Mouse (Mus musculus) layer of hippocampus, adult 2 months (tissue): ENCODE measurements around the gene Pygm. TPM values are rescaled to one million over a fixed set of nuclear protein-coding genes. Genes with fewer than 3 reads are reported as not detected.
A peak's percentile ranks its signal among the peaks of the same experiment; 100 is the strongest.

Source experiments
- DNase-seq, 2 experiments: peaks; one replicate each; pipeline ENCODE4 v3.0.0; 2022; ENCODE audit warnings: low spot score in 2 of 2
- H3K27ac ChIP-seq: fragments of 200-600 bp; 2 replicates; pipeline ENCODE4 v1.8.1; 2022
- H3K4me3 ChIP-seq: fragments of 200-600 bp; 2 replicates; pipeline ENCODE4 v1.8.1; 2022; ENCODE audit warnings: mild to moderate bottlenecking
- CTCF ChIP-seq: fragments of 200-600 bp; conservative IDR thresholded peaks from 2 replicates; pipeline ENCODE4 v1.8.1; 2022; ENCODE audit warnings: antibody characterized with exemption, mild to moderate bottlenecking, moderate library complexity
- total RNA-seq, 2 experiments: library from RNA; stranded (reverse); gene quantifications; 2 replicates each; pipeline ENCODE4 v1.2.3; 2021

Gene Pygm
- total RNA-seq, 2 experiments from 2014 or later = 13.0 to 18.8 TPM

DNA sequence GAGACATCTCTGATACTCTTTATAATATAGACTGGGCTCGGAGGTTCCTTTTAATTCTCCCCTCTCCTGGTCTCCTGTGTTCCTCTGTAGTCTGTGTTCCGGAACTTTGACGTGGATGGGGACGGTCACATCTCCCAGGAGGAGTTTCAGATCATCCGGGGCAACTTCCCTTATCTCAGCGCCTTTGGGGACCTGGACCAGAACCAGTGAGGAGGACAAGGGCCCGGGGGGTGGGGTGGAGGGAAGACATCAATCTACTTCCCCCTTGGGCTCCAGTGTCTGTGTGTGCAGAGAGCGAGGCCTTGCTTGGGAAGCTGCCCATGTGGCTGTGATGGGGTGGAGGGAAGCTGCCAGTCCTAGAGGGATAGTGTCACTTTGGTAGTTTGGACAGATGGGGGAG lies 24.6 kb downstream of the Pygm start:
- TF ChIP-seq CTCF = no peak
- Histone ChIP-seq H3K27ac (no peak overlapping the region), H3K4me3 (no peak overlapping the region)
- DNase-seq = no peak

DNA sequence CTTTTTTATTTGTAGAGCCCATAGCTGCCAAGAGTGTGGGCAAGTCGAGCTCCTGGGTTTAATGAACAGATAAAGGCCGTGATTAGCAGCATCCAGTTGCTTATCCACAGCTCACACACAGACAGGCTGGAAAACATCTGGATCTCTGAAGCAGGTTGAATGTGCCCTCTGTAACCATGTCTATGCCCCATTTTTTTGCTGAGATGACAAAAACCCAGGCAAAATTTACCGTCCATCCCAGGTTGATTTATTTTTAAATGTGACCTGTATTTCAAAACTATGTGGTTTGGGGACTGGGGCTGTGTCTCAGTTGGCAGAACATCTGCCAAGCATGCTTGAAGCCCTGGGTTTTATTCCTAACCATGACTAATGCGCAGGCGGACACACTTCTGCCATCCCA lies 25.0 kb downstream of the Pygm start:
- TF ChIP-seq CTCF = no peak
- H3K27ac ChIP-seq = no peak overlapping the region
- H3K4me3 ChIP-seq = no peak overlapping the region
- no peak for DNase-seq

DNA sequence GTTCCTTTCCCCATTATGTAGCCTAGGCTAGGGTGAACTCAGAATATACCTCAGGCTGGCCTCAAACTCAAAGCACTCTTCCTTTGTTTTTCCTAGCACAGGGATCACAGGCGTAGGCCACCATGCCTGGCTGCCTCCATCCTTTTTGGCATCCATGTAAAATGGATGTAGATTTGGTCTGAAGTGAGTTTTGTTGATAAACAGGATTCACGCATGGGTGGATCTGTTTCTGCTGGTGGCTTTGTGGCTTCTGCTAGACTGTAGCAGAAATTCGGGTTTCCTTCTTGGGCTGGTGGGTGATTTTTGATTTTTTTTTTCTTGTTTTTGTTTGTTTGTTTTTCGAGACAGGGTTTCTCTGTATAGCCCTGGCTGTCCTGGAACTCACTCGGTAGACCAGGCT lies 25.7 kb downstream of the Pygm start:
- no peak overlapping the region for H3K27ac ChIP-seq
- TF ChIP-seq CTCF = no peak

DNA sequence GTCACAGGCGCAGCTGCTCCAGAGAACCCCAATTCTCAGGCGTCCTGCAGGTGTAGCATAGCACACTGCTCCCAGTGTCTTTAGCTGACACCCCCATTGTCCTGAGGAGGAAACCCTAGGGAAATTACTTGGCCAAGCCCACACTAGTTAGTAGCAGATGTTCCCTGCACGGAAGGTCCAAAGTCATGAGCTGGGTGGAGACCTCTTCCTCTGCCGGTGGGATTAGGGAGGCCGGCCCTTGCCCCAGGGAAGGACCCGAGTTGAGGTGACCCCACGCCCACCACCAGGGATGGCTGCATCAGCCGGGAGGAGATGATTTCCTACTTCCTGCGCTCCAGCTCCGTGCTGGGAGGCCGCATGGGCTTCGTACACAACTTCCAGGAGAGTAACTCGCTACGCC lies 28.6 kb downstream of the Pygm start:
- Histone ChIP-seq H3K27ac (no peak overlapping the region), H3K4me3 (no peak overlapping the region)
- DNase-seq = no peak
- no peak for TF ChIP-seq CTCF

More for the DNA sequence above, 25.7 kb downstream of the Pygm start:
- no peak overlapping the region for H3K4me3 ChIP-seq
- no peak for DNase-seq

DNA sequence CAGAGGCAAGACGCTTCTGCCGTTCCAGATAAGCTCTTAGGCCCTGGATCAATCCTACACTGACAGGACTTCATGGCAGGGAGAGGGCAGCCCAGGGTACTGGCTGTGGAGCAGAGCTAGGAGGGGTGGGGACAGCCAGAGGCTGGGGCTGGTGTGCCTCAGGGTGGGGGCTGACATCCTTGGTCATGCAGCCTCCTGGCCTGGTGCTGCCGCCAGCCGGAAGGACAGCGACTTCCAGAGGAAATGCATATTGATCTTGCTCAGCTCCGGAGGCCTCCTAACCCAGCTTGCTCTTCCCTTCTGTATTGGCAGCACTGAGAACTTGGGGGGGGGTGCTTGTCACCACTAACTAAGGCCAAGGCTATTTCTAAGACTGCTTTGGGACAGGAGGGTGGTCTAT lies 31.3 kb downstream of the Pygm start:
- no peak for TF ChIP-seq CTCF
- Histone ChIP-seq H3K27ac (peak overlapping the region; percentile 36; the same call in 1 of the 2 replicates), H3K4me3 (no peak overlapping the region)
- no peak for DNase-seq

DNA sequence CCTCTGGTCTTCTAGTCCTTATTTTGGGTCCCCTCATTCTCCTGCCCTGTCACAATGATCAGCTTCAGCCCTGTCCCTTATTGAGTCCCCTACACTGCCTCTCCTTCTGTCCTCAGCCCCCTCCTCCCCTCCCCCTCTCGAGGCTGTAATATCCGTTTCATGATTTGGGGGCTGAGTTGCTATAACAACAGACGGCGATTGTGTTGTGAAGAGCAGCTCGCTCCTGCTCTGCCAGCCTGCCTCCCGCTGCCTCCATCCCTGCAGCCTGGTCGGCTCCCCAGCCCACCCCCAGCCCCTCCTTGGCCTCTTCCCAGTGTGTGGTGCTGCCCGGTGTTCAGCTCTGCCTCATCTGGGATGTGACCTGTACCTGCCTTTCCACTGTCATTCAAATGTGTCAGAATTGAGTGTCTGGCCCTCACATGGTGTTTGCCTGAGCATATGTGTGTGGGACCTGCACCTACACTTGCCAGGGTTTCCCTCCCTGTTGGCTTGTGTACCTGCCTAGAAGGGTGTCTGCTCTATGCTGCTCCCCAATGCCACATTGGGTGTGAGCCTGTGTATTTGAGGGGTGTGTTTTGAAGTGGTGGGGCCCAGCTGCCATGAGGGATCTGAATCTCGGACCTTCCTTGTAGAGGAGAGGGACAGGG lies 32.0 kb downstream of the Pygm start:
- peak overlapping the region; percentile 36; the same call in 1 of the 2 replicates for H3K27ac ChIP-seq
- no peak for DNase-seq
- no peak for TF ChIP-seq CTCF

DNA sequence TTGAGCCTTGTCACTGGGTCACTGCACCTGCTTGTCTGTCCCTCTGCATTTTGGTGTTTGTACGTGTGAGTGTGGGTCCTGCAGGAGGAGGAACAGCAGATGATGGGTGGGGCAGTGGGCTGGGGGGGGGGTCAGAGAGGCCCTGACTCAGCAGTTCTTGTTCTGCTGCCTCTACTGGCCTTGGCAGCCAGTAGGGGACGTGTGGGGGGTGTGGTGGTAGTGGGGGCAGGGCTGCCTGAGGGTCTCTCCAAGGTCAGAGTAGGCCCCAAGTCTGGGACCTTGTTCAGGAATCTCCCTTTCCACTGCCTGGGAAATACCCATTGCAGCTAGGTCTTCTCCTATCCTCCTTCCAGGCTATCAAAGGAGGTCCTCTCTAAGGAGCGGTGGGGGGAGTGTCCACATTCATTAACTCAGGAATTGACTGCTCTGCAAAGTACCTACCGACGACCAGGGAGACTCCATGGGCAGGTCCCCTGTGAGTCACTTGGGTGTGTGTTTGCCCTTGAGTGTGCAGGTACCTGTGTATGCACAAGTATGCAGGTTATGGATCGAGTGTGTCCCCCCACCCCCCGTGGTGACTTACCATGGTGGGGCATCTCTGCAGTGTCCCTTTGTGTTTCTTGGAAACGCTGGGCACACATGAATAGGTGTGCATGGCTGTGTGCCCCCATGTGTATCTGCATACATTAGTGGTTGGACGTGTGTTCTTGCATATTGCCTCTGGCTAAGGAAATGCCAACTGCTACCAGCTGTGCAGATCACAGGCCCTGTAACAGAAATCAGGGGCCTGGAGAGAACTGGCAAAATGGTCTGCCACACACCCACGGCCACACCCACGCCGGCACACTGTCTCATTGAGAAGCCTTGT lies 32.9 kb downstream of the Pygm start:
- Histone ChIP-seq H3K27ac (no peak overlapping the region), H3K4me3 (no peak overlapping the region)
- no peak for TF ChIP-seq CTCF
- no peak for DNase-seq

More for the DNA sequence above, 32.0 kb downstream of the Pygm start:
- H3K4me3 ChIP-seq = no peak overlapping the region

DNA sequence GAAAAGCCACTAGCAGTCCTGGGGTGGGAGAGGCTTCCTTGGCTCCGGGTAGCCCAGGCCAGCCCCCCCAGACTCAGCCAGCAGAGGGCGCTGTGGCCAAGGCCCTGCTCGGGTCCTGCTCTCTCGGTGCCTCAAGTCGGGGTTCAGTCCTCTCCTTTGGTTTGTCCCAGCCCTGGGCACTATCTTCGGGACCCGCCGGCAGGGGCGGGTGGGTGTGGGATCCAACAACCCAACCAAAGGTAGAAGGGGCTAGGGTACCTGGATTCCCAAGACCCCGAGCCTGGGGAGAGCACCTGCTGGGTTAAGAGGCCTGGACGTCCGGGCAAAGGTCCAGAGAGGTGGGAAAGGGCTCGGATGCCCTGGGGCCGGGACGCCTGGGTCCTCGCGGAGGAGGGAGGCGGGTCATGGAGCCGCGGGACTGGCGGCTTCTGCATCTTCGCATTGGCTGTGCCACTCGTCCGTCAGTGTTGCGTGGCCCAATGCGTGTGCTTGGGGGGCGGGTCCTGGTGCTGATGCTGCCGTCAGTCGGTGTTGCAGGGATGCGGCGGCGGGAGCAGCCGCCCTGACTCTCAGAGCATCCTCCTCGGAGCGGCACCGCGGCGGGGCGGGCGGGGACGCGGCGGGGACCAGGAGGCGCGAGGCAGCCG lies 34.2 kb downstream of the Pygm start, which contains the start of gene Nrxn2:
Gene Nrxn2, plus strand, starts transcription at position 499 of the 647 bp plus-strand sequence.
- peak; percentile 99 for TF ChIP-seq CTCF
- Histone ChIP-seq H3K27ac (peak within 1 kb of the TSS; percentile 93), H3K4me3 (peak within 1 kb of the TSS; percentile 76)
- peak; percentile 94 for DNase-seq

DNA sequence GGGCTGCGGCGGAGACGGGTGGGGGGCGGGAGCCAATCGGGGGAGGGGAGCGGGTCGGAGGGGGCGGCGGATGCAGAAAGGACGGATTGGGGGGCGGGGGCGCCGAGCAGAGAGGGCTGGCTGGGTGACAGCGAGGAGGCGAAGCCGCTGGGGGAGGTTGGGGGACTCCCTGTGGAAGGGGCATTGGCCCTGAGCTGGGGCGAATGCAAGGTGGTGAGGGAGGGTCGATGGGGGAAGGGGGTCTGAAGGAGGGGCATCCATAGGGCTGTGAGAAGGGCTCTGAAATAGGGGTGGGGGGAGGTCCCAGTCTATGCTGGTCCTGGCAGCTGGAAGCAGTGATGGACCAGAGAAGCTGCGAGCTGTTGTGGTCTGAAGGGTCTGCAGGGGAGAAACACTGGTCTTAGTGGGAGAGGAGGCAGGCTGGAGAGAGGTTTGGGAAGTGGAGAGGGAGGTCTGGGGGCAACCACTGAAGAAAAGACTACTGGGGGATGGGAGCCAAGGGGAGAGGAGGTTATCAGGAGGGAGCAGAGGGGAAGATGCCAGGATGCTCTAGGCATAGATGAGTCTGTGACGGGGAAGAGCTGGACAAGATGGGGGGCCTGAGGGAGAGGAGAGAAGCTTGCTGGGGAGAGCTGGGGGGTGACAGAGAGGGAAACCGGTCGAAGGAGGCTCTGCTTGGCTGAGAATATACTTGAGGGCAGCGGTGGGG lies 34.9 kb downstream of the Pygm start:
- H3K4me3 ChIP-seq = peak overlapping the region; percentile 76
- DNase-seq = no peak
- TF ChIP-seq CTCF = no peak
- peak overlapping the region; percentile 93 for H3K27ac ChIP-seq

DNA sequence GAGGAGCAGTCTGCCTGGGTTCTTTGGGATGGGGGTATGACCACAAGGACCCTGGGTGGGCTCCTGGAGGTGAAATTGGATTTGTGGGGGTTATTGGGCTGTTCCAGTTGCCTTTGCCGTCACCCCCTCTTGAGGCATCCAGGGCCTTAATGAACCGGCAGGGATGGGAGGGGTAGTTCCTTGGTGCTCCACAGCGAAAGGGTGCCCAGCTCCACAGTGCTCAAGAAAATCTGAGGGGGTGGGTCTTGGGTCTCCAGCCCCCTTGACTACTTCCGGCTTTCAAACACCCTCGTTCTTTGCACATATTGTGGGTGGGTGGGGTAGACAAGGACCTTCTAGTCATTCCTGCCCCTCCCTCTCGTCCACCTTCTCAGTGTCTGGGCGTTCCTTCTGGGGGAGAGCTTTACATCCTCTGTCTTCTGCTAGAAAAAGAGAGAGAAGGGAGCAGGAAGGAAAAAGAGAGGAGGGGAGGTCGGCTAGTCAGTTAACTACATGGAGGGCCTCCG lies 35.7 kb downstream of the Pygm start:
- no peak for DNase-seq
- no peak for TF ChIP-seq CTCF
- Histone ChIP-seq H3K27ac (peak overlapping the region; percentile 93), H3K4me3 (peak overlapping the region; percentile 76)

DNA sequence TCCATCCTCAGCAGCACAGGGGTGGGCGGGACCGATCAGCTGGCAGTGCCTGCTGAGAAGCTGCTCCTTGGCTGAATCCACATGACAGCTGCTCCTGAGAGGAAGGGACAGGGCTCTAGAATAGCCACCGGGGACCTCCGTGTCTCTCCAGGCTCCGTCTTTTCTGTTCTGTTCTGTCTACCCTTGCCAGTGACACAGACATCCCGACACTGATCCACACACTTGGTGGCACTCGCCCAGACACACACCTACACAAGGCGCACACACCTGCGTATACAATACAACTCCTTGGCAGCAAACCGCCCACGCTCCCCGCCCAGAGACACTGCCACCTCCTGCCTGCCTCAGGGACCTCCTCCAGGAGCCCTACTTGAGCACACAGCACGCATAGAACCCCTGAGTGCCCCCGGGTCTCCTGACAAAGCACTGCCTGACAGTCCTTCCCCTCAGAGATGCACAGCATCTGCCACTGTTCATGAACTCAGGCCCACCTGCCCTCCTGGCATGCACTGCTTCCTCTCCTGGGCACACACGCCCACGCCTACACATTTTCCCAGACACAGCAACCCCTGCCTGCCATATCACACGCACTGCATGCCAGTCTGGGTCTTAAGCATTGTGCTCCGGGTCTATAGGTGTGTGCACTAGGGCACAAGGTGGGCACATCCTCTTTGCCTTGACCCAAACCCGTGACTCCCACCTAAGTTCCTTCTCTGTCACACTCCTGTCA lies 36.4 kb downstream of the Pygm start:
- no peak for TF ChIP-seq CTCF
- DNase-seq = no peak
- Histone ChIP-seq H3K4me3 (peak overlapping the region; percentile 76), H3K27ac (peak overlapping the region; percentile 3; the same call in 1 of the 2 replicates)

DNA sequence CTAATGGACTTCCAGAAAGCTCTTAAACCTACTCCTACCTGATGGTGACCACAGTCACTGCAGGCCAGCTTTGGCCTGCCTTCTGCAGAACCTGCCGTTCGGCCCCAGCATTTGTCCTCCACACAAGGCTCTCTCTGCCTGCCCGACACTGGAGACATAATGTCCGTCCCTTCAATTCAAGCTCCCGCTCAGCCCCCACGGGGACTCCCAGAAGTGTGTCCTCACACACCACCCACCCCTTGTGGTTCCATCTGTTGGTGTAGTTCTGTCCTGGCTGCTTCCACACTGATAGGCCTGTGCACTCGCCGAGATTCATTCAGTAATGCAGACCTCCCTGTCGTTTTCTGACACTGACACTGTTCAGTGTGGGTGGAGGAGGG lies 37.0 kb downstream of the Pygm start:
- Histone ChIP-seq H3K27ac (no peak overlapping the region), H3K4me3 (peak overlapping the region; percentile 76)
- peak in 1 of 2 experiments; percentile 57 for DNase-seq
- no peak for TF ChIP-seq CTCF
